25 mouse cellular contexts compared by ENCODE assay signal in the genomic region with DNA sequence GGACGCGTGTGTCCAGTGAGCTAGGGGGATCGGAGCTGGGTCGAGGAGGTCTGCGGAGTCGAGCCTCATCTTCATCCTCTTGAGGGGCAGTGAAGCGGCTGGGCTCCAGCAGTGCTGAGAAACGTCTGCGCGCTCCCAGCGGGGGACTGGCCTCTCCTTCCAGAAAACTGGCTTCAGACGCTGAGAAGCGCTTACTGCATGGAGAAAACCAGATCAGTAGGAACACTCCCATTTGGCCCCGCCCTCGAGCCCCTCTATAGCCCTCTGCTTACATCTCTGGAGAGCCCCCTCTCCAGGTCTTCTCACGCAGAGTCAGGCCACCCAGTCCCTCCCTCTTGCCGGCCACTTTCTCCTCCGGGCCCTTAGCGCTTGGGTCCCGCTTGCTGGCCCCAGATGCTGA. TPM values are rescaled to one million over a fixed set of nuclear protein-coding genes. Genes with fewer than 3 reads are reported as not detected.
"Had no signal": no experiment of that assay in that cellular context is flagged by ENCODE, and none has a peak within 500 bp of the region (broad histone marks: within the 10 kb centered on the region; RNA-seq: fewer than 3 reads in every experiment).

No protein-coding gene starts in this region.

- H3K9me3 ChIP-seq: liver, embryonic 13.5 days; midbrain, embryonic 13.5 days had no signal

- H3K27ac ChIP-seq: kidney, postnatal 0 days; layer of hippocampus, adult 2 months; left cerebral cortex, adult 2 months; liver, embryonic 13.5 days; macrophage; midbrain, embryonic 13.5 days; stomach, postnatal 0 days had no signal

- H3K4me3 ChIP-seq: layer of hippocampus, adult 2 months; left cerebral cortex, adult 2 months; liver, embryonic 13.5 days; midbrain, embryonic 13.5 days had no signal

- H3K36me3 ChIP-seq: liver, embryonic 13.5 days had no signal

- DNase-seq: kidney, postnatal 25 days; layer of hippocampus, postnatal 36 days; left cerebral cortex, postnatal 4 days; liver, embryonic 13.5 days; lung, embryonic 14.5 days; right cerebral cortex, postnatal 14 days; right cerebral cortex, postnatal 4 days; thymus, adult 2 months; thymus, postnatal 14 days; thymus, postnatal 4 days had no signal

- H3K9ac ChIP-seq: liver, embryonic 13.5 days; lung, embryonic 14.5 days; midbrain, embryonic 13.5 days had no signal

- ATAC-seq: lung, postnatal 0 days; midbrain, embryonic 13.5 days; midbrain, embryonic 16.5 days had no signal

- H3K4me2 ChIP-seq: liver, embryonic 13.5 days; lung, embryonic 14.5 days; midbrain, embryonic 13.5 days had no signal

RNA-seq across cellular contexts. Expression of gene Klf1, which starts 16.1 kb away (rescaled TPM):
- total RNA-seq: layer of hippocampus, adult 2 months; layer of hippocampus, postnatal 10 days; left cerebral cortex, postnatal 14 days had no signal

RNA-seq across cellular contexts. Expression of gene Rtbdn, which starts 29.0 kb away (rescaled TPM):
- total RNA-seq: liver, adult 2 months; megakaryocyte, adult 5-6 weeks had no signal
- polyA plus RNA-seq: kidney, embryonic 14.5 days; large intestine, adult 2 months; limb, embryonic 14.5 days; liver, adult 2 months; lung, embryonic 14.5 days; lung, postnatal 0 days; macrophage had no signal
